Mouse (Mus musculus): Measurements from ENCODE around the gene Fam98c. TPM values are rescaled to one million over a fixed set of nuclear protein-coding genes. Genes with fewer than 3 reads are reported as not detected.
A peak's percentile ranks its signal among the peaks of the same experiment; 100 is the strongest.

The Fam98c gene
- polyA plus RNA-seq, 1 experiment: 11.6 TPM

- no peak overlapping the region for H3K4me2 ChIP-seq (ENCODE audit: low read depth)
- no peaks in the 10 kb centered on the region for H3K79me2 ChIP-seq (ENCODE audit: control insufficient read depth, insufficient read depth)
- no peak overlapping the region for H3K4me3 ChIP-seq
- H3K27me3 ChIP-seq (ENCODE audit: control insufficient read depth, insufficient read depth, insufficient read length): no peaks in the 10 kb centered on the region
- no peak overlapping the region for H3ac ChIP-seq (ENCODE audit: control insufficient read depth, insufficient read length)
- no peaks in the 10 kb centered on the region for H3K36me3 ChIP-seq (ENCODE audit: control insufficient read depth, insufficient read depth)
- TF ChIP-seq POLR2AphosphoS2 (IDR thresholded peaks at IDR 0.05; ENCODE audit: insufficient read length, low read depth): no peak
Measured at GRCm38 (mm10) chr7:29158264-29158663, 2.2 kb upstream of the Fam98c start.

- Histone ChIP-seq H3K36me3 (ENCODE audit: control insufficient read depth, insufficient read depth) (no peaks in the 10 kb centered on the region), H3K4me2 (ENCODE audit: low read depth) (peak overlapping the region; percentile 70)
Measured at GRCm38 (mm10) chr7:29155196-29155837, 717 bp downstream of the Fam98c start.

GRCm38 (mm10) chr7:29154018-29154720, 1.9 kb downstream of the Fam98c start:
- Histone ChIP-seq H3K4me2 (ENCODE audit: low read depth) (no peak overlapping the region), H3K79me2 (ENCODE audit: control insufficient read depth, insufficient read depth) (no peaks in the 10 kb centered on the region), H3ac (ENCODE audit: control insufficient read depth, insufficient read length) (no peak overlapping the region), H3K4me3 (no peak overlapping the region), H3K36me3 (ENCODE audit: control insufficient read depth, insufficient read depth) (no peaks in the 10 kb centered on the region), H3K27me3 (ENCODE audit: control insufficient read depth, insufficient read depth, insufficient read length) (peaks cover 5% of the 10 kb centered on the region)
- TF ChIP-seq POLR2A (IDR thresholded peaks at IDR 0.05; ENCODE audit: insufficient read length, low read depth) (no peak), POLR2AphosphoS2 (IDR thresholded peaks at IDR 0.05; ENCODE audit: insufficient read length, low read depth) (no peak), USF1 (IDR thresholded peaks at IDR 0.05; ENCODE audit: low read depth) (no peak), E2F4 (IDR thresholded peaks at IDR 0.05; ENCODE audit: insufficient read depth) (no peak), TCF12 (IDR thresholded peaks at IDR 0.05; ENCODE audit: insufficient read depth, poor library complexity, severe bottlenecking) (no peak), MAX (IDR thresholded peaks at IDR 0.05; ENCODE audit: low read depth) (no peak), MYOG (IDR thresholded peaks at IDR 0.05; ENCODE audit: control insufficient read depth in 1 of 3, insufficient read depth in 1 of 3, insufficient read length in 2 of 3, low read depth in 2 of 3) (no peak), TCF3 (IDR thresholded peaks at IDR 0.05; ENCODE audit: insufficient read length, low read depth) (no peak), REST (IDR thresholded peaks at IDR 0.05; ENCODE audit: insufficient read depth, insufficient read length) (no peak), MYOD1 (IDR thresholded peaks at IDR 0.05; ENCODE audit: control insufficient read depth in 1 of 3, insufficient read length in 2 of 3, low read depth in 2 of 3) (no peak), SRF (IDR thresholded peaks at IDR 0.05; ENCODE audit: control insufficient read depth, insufficient read length, low read depth) (no peak), CEBPB (IDR thresholded peaks at IDR 0.05; ENCODE audit: insufficient read depth, poor library complexity, severe bottlenecking) (no peak)

More at GRCm38 (mm10) chr7:29155196-29155837, 717 bp downstream of the Fam98c start:
- TF ChIP-seq CEBPB (IDR thresholded peaks at IDR 0.05; ENCODE audit: insufficient read depth, poor library complexity, severe bottlenecking): no peak
- TF ChIP-seq MAX (IDR thresholded peaks at IDR 0.05; ENCODE audit: low read depth): no peak
- peak; percentile 73 for TF ChIP-seq POLR2A (IDR thresholded peaks at IDR 0.05; ENCODE audit: insufficient read length, low read depth)
- peak; percentile 38 for TF ChIP-seq POLR2AphosphoS2 (IDR thresholded peaks at IDR 0.05; ENCODE audit: insufficient read length, low read depth)
- no peak for TF ChIP-seq TCF12 (IDR thresholded peaks at IDR 0.05; ENCODE audit: insufficient read depth, poor library complexity, severe bottlenecking)
- TF ChIP-seq E2F4 (IDR thresholded peaks at IDR 0.05; ENCODE audit: insufficient read depth): no peak
- no peak for TF ChIP-seq MYOG (IDR thresholded peaks at IDR 0.05; ENCODE audit: control insufficient read depth in 1 of 3, insufficient read depth in 1 of 3, insufficient read length in 2 of 3, low read depth in 2 of 3)
- TF ChIP-seq TCF3 (IDR thresholded peaks at IDR 0.05; ENCODE audit: insufficient read length, low read depth): no peak
- TF ChIP-seq USF1 (IDR thresholded peaks at IDR 0.05; ENCODE audit: low read depth): no peak
- TF ChIP-seq REST (IDR thresholded peaks at IDR 0.05; ENCODE audit: insufficient read depth, insufficient read length): no peak
- no peak for TF ChIP-seq MYOD1 (IDR thresholded peaks at IDR 0.05; ENCODE audit: control insufficient read depth in 1 of 3, insufficient read length in 2 of 3, low read depth in 2 of 3)
- TF ChIP-seq SRF (IDR thresholded peaks at IDR 0.05; ENCODE audit: control insufficient read depth, insufficient read length, low read depth): no peak
- no peaks in the 10 kb centered on the region for H3K79me2 ChIP-seq (ENCODE audit: control insufficient read depth, insufficient read depth)
- peak overlapping the region; percentile 36 for H3ac ChIP-seq (ENCODE audit: control insufficient read depth, insufficient read length)
- H3K4me3 ChIP-seq: peak overlapping the region; percentile 22
- H3K27me3 ChIP-seq (ENCODE audit: control insufficient read depth, insufficient read depth, insufficient read length): no peaks in the 10 kb centered on the region

GRCm38 (mm10) chr7:29151486-29151885, 4.5 kb downstream of the Fam98c start:
- TF ChIP-seq MYOG (IDR thresholded peaks at IDR 0.05; ENCODE audit: control insufficient read depth in 1 of 3, insufficient read depth in 1 of 3, insufficient read length in 2 of 3, low read depth in 2 of 3): no peak
- Histone ChIP-seq H3K79me2 (ENCODE audit: control insufficient read depth, insufficient read depth) (no peaks in the 10 kb centered on the region), H3K4me2 (ENCODE audit: low read depth) (no peak overlapping the region), H3K4me3 (no peak overlapping the region), H3K27me3 (ENCODE audit: control insufficient read depth, insufficient read depth, insufficient read length) (peaks cover 5% of the 10 kb centered on the region), H3K36me3 (ENCODE audit: control insufficient read depth, insufficient read depth) (no peaks in the 10 kb centered on the region), H3ac (ENCODE audit: control insufficient read depth, insufficient read length) (no peak overlapping the region)

- H3K4me2 ChIP-seq (ENCODE audit: low read depth): no peak overlapping the region
- H3K4me3 ChIP-seq: no peak overlapping the region
- peaks cover 5% of the 10 kb centered on the region for H3K27me3 ChIP-seq (ENCODE audit: control insufficient read depth, insufficient read depth, insufficient read length)
- no peaks in the 10 kb centered on the region for H3K79me2 ChIP-seq (ENCODE audit: control insufficient read depth, insufficient read depth)
- TF ChIP-seq E2F4 (IDR thresholded peaks at IDR 0.05; ENCODE audit: insufficient read depth) (no peak), REST (IDR thresholded peaks at IDR 0.05; ENCODE audit: insufficient read depth, insufficient read length) (no peak), TCF3 (IDR thresholded peaks at IDR 0.05; ENCODE audit: insufficient read length, low read depth) (no peak), POLR2A (IDR thresholded peaks at IDR 0.05; ENCODE audit: insufficient read length, low read depth) (no peak)
- no peaks in the 10 kb centered on the region for H3K36me3 ChIP-seq (ENCODE audit: control insufficient read depth, insufficient read depth)
- no peak overlapping the region for H3ac ChIP-seq (ENCODE audit: control insufficient read depth, insufficient read length)
Measured at GRCm38 (mm10) chr7:29148771-29149170, 7.3 kb downstream of the Fam98c start.
